Mouse (Mus musculus) neural tube, embryonic 10.5 days (tissue): Measurements from ENCODE around the gene Sytl2.
A peak's percentile ranks its signal among the peaks of the same experiment; 100 is the strongest.

Experiments
- DNase-seq: peaks from one replicate; pipeline ENCODE4 v3.0.0-alpha.2; 2017; ENCODE audit warnings: low spot score; ENCODE audit errors: extremely low spot score

The Sytl2 gene

GRCm38 (mm10) chr7:90370071-90370851 lies 68.2 kb downstream of the Sytl2 start:
- no peak for DNase-seq

DNA sequence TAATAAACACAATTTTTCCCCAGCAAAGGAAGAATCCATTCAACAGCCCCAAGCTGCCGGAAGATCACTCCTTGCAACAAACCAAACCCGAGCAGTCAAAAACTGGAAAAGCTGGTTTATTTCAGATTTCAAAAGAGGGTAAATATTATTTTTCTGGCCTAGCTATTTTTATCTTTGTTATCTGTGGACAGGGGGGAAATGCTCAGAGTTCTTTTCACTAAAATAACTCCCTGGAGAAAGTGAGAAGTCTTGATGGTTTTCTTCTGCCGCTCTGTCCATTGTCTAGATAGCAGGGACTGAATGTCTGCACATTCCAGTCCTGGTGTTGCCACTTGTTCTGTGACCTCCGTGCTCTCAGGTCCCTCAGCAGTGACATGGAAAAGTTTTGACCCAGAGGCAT lies 70.8 kb downstream of the Sytl2 start:
- DNase-seq: no peak

DNA sequence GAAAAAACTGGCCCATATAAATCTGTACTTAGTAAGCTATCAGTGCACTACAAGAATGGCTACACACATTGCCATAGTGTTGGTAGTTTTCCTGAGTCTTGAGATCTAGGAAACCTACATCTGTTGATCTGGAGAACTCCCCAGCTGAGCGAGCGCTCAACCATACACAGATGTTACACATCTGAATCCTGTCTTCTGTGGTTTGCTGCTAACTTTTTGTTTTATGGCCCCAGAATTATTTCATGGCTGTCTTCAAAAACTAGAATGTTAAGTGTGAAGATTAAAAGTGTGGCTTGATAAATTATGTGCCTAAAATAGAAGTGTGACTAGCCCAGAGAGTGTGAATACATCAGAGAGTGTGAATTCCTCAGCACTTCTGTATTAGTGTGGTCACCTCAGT lies 82.4 kb downstream of the Sytl2 start:
- no peak for DNase-seq

DNA sequence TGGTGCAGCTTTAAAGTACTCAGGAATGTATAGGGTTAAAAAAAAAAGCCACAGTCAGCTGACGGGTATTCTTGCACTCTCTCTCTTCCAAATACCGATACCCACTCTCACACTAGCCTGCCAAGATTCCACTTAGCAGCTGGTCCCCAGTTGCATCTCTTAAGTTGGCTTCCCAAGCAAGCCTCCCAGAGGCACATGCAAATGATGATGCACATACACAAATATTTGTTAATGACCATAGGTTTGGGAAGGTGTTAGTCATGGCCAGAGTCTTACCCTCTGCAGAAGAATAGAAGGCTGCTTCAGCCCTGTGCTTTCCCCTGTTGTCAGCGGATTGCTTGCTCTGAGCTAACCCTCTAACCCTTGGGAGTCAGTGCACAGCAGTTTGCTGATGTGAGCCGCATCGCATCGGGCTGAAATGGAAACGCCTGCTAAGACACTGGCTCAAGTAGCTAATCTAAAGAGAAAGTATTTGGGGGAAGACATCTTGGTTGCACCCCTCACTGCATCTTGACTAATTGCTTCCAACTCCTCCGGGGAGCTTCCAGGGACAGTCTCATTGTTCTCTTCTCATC lies 84.9 kb downstream of the Sytl2 start:
- no peak for DNase-seq

DNA sequence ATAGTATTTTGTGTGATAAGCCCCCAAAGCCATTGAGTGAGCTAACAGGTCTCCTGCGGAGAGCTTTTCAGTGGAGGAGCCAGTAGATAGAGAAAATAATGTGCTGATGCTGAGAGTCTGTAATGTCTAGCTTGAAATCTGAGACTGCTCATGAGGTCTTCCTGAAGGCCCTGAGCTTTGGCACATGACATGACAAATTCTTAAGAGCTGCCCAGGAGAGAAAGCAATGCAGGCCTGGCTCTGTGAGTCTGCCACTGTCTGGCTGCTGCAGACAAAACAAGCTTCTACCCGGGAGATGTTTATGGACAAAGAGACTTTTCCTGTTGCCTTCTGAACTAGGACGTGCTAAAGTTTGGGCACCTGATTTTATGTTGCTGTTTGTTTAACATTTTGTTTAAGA lies 87.7 kb downstream of the Sytl2 start:
- DNase-seq: no peak

- no peak for DNase-seq
Observed at GRCm38 (mm10) chr7:90395073-90395472, 93.0 kb downstream of the Sytl2 start.

DNA sequence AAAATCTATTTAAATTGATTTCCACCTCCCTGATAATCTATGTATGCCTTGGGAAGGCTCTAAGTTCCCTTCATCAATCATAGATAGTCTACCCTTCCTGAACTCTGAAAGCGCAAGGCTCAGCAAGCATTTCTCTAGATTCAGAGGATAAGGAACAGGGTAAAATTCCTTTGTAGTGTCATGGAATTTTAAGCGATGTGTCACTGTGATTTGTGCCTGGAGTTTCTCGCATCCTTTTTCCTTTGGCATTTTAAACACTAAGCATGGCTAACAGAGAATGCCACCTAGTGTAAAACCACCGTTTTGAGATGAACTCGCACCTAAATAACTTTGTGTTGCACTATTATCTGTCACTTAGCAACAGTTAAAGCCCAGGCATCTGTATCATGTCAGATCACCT lies 93.9 kb downstream of the Sytl2 start:
- no peak for DNase-seq

DNA sequence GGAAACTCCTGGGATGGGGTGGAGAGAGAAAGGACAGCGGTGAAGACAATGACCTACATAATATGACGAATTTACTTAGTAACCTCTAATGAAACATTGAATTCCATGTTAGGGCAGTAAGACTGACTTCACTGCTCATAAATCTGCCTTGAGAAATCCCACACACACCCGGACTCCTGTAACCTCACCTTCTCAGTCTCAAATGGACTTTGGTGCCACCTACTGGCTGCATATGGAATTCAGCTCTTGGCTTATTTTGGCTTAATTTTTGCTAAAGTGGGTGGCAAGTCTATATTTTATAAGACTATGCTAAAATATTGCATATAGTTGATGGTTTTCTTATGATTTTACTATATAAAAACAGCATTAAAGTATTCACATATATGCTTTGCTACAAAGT lies 107.9 kb downstream of the Sytl2 start:
- peak; percentile 50 for DNase-seq

GRCm38 (mm10) chr7:90426020-90427001 lies 124.3 kb downstream of the Sytl2 start, which contains the start of gene Ccdc89:
Gene Ccdc89 (plus strand): TSS chr7:90426577.
- DNase-seq: peak; percentile 66

GRCm38 (mm10) chr7:90427006-90427405 lies 125.0 kb downstream of the Sytl2 start:
- no peak for DNase-seq

DNA sequence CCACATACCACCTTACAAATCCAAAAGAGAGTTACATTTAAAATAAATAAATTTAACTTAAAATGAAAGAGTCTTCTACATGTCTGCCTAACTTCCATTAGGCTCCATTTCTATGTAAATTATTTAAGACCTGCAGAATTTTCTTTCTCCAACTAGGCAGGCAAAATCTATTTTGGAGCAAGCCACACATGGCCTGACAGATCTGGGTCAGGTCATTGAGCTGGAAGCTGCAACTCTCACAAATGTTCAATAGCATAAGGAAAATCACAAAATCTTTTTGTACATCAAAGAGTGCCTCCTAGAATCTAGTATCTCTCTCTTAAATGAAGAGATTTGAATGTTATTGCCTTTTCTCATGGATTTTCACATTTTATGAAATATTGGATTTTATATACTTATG lies 130.2 kb downstream of the Sytl2 start:
- DNase-seq: no peak

DNA sequence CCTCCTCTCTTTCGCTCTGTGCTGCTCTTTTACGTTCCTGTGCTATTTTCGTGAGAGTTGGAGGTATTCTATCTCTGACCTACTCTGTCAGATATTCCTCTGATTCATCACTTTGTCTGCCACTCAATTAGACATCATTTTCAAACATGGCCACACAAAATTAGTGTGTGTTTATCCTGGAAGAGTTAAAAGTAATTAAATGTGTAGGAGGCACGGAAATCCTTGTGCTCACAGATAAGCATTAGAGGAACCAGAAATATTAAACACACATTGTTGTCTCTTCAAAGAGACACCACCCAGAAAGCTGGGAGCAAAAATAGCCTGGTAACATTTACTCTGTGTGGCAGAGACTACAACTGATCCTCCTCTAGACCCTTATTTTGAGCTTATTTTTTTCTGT lies 138.0 kb downstream of the Sytl2 start:
- DNase-seq: no peak

- DNase-seq: no peak
Observed at GRCm38 (mm10) chr7:90442070-90442469, 140.0 kb downstream of the Sytl2 start.

DNA sequence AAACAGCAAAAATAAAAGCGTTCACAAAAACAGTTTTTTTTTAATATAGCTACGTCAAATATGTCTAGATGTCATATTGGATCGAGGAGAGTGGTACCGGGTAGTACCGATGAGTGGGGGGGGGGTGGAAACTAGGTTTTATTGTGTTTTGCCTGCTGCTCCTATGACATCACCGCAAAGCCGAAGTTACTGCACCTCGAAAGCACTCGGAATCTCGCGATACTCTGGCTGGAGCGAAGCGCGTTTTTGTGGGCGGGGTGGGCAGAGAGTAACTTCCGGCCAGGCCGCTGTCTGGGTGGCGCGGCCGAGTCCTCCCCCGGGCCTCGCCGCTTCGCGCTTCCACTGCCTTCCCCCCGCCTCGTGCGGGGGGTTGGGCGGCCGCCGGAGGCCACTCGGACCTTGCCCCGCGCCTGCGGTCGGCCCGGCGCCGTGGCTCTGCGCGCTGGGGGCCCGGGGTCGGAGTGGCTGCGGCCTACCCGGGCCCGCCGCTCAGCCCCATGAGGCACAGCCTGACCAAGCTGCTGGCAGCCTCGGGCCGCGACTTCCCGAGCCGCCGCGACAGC lies 140.5 kb downstream of the Sytl2 start, which contains the start of gene Crebzf:
Crebzf (plus strand) TSS at position 212 of the 563 bp plus-strand sequence.
- DNase-seq: peak; percentile 95

GRCm38 (mm10) chr7:90443101-90444091 lies 141.3 kb downstream of the Sytl2 start:
- DNase-seq: peak; percentile 81

GRCm38 (mm10) chr7:90444206-90444605 lies 142.2 kb downstream of the Sytl2 start:
- DNase-seq: peak; percentile 22

DNA sequence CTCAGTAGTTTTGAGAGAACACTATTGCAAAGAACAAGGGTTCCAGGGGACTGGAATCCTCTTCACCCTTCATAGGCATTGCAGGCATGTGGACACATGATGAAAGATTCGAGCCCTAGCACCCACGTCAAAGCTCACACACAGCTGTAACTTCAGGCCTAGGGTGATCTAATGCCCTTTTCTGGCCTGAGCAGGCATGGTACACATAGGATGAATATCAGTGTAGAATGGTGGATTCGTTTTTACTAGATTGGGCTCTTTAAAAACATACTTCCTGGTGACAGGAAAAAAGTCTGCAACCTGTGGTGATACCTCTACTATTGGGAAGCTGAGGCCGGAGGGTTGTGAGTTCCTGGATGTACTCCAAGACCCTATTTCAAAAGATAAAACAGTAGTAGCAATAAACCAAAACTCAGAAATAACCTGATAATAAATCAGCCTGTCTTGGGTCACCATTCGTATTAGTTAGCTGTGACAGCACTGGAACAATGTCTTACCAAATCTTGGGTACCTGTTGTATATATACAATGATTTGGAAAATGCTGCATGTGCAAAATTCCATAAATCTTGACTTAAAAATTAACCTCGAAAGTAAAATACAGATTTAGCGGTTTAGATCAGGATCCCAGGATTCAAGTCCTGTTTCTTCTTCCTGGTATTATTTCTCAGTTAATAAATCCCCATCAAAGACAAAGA lies 154.2 kb downstream of the Sytl2 start:
- no peak for DNase-seq

- peak; percentile 87 for DNase-seq
Observed at GRCm38 (mm10) chr7:90456845-90457468, 154.9 kb downstream of the Sytl2 start, which contains the start of gene Tmem126a. Gene Tmem126a (minus strand): TSS chr7:90457229.

DNA sequence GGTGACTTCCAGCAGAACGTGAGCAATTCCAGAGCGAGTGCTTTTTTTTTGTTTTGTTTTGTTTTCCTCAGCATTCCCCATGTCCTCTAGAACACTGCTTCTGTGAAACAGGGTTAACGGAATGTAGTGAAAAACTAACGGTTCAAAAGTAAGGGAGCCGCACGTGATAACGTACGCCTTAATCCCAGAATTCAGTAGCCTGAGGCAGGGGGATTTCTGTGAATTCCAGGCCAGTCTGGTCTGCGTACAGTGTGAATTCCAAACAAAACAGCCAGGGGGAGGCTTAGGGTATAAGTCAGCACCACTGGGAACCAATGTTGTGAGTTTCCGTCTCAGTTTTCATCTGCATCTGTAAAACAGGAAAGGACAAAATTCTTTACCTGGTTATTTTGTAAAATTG lies 155.5 kb downstream of the Sytl2 start:
- no peak for DNase-seq
